Mouse (Mus musculus) right cerebral cortex, postnatal 14 days (tissue): ENCODE measurements around the gene Ccdc172.

Experiments
- DNase-seq: peaks from one replicate; pipeline ENCODE4 v3.0.0; 2022

The Ccdc172 gene

DNA sequence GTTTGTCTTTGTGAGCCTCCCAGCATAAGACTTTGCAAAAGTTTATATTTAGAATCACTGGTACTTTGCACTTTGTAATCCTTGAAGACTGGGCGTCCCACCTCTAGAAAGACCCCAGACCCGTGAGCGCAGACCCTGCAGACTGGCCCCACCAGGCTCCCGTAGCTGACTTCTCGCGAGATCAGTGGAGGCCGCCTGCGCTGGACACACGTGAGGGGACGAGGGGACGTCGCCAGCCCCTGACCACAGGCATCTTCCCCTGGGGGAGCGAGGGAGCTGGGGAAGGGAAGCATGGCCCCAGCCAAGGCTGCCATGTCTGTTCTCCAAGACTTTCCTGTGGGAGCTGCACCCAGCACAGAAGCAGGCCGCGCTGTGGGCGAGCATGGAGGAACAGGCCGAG is at the start of gene Ccdc172:
Gene Ccdc172, plus strand, starts transcription at position 176 of the 400 bp plus-strand sequence.
- no peak for DNase-seq

DNA sequence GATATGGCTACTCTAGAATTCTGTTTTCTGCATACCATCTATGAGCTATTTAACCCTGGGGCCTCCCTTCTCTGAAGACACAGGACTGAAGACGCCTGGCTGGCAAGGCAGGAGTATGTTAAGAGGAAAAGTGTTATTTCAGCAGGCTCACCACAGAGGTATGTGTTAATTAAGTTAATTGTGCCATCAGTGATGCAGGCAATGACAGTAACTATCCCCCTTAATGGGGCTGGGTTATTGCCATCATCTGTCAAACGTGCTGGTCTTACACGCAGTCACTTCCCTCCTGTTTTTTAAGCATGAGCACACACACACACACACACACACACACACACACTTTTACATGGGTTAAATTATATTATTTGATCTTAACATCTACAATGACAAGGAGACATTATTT is 48.0 kb upstream of the Ccdc172 start:
- no peak for DNase-seq

DNA sequence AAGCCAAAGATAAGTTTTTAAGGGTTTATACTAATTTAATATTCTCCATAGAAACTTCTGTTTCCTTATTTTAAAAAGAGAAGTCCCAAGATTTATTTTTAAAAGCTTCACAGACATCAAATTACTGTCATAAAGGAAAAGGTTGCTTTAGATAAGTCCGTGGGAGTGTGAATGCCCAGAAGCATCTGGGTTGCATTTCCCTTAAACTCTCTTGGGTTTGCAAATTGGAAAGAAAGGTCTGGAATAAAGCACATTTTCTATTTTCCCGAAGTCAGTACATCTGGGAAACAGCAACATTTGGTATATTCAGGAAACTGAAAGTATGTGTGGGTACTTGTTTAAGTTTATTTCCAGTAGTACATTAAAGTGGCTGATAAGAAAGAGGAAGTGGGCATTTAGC is 43.5 kb upstream of the Ccdc172 start:
- DNase-seq, result no peak

DNA sequence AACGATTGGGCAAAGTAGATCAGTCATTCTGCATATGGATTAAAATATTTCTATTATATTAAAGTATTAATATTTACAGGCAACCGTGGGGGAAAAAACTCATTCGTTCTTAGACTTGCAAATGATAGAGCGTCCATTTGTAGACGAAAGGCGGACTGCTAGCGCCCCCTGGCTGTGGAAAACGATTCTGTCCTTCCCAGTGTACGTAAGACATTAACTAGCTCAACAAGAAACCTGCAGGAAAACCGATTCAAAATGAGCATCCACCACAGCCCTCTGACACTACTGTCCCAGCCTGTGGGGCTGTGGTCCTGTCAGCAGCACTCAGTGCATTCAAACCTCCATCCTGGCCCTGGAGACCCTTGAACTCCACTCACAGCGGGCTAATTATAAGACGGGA is 42.4 kb upstream of the Ccdc172 start:
- DNase-seq, result peak; percentile 96

DNA sequence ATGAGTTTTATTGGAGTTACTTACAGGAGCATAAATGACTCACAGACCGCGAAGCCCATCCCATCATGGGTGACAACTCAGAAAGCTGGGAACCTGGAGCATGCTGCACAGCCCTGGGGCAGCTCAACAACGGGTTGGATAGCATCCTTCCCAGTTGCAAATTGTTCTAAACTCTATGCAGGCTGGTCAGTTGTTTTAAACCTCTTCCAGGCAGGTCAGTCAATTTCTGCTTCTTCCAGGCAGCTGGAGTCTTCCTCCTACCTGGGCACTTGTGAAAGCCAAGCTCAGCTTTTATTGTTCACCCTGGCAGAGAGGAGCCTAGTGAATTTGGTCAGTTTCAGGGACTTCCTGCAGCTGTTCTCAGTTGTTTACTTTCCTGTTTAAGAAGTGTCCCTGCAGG is 37.5 kb upstream of the Ccdc172 start:
- DNase-seq, result no peak

DNA sequence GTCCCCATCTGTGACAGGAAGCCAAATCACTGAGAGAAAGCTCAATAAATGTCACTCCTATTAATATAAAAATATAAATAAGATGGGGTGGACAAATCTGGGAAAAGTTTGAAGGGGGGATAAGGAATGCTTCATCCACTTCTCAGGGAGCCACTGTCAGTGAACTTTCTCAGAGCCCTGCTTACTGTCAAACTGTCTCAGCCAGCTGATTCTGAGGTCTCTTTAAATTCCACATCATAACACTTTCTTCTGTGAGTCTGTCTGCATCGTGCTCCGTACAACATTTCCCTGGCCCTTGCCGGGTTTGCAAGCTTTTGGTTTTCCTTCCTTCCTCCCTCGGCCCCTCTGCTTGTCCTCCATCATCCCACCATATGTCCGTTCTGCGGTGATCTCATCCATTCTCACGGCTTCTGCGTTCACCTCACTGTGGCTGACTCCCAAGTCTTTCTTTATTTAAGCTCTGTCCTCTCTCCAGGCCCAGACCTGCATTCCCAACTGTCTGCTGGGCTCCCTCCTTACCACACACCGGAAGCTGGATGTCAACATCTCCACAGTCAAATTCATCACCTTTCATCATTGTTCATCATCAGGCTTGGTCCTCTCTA is 29.3 kb upstream of the Ccdc172 start:
- DNase-seq, result no peak

DNA sequence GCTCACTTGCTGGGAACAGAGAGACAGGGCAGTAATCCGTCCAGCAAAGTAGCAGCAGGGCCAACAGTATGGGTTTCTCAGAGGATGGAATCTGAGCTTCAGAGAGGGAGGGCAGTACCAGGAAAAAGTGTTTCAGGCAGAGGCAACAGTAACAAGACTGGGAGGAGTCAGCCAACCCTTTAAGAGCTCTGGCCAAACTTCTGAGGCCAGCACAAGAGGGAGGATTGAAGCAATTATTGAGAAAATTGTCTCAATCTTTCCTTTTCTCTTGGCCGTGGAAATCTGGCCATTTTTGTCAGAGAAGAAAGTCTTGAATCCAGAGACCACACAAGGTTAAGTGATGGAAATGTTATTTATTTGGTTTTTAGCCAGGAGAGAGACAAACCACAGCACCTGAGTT is 25.1 kb upstream of the Ccdc172 start:
- no peak for DNase-seq

DNA sequence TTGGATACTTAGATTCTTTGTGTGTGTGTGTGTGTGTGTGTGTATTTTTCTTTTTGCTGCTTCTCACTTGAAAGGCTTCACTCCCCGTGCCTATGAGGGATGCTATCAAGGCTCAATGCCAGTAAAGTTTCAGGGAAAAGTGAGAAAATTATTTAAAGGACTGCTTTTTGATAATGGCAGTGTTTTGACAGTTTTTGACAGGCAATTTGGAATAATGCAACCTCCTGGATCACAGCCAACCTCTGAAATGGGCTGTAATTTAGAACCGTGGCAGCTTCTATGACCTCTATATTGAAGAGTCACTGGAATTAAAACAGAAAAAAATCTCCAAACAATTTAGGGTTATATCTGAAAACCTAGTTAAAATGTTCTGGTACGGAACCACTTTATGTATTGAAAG is 14.7 kb upstream of the Ccdc172 start:
- no peak for DNase-seq

- no peak for DNase-seq
Observed at GRCm38 (mm10) chr19:58499420-58499966, 12.3 kb upstream of the Ccdc172 start.

DNA sequence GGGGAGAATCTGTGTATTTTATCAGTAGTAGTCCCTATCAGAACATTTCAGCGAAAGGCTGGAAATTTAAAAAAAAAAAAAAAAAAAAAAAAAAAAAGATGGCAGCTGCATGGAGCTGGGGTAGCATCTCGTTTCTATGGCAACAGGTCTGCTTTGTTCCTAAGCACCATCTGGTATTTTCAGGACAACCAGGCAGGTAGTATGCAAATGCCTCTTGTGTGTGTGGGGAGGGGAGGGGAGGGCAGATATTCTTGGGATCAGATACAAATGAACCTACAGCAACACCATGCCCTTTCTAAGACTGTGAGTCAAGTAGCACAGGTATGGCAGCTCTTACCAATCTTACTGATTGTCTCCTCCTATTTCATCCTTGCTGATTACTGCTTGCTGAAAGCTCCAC is 11.7 kb upstream of the Ccdc172 start:
- no peak for DNase-seq

GRCm38 (mm10) chr19:58521696-58522095 is 9.9 kb downstream of the Ccdc172 start:
- DNase-seq, result no peak

- no peak for DNase-seq
Observed at GRCm38 (mm10) chr19:58523736-58524394, 12.1 kb downstream of the Ccdc172 start.

- DNase-seq, result peak; percentile 7
Observed at GRCm38 (mm10) chr19:58525457-58526239, 13.9 kb downstream of the Ccdc172 start.

DNA sequence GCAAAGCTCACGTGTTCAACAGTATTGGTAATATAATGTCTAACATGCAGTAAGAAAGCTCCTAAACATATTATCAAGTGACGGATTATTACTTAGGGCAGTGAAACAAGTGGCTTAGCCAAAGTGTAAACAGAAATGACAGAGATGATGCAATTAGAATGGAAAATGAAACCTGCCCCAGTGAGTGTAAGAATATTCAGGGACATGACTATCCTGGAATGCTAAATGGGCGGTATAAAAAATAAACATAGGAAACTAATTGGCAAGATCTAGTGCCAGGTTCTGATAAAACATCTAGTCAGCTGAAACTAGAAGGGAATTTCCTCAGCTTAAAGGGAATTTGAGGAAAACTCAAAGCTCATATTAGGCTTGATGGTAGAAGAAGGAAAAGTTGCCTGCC is 21.3 kb downstream of the Ccdc172 start:
- no peak for DNase-seq

- DNase-seq, result peak; percentile 44
Observed at GRCm38 (mm10) chr19:58536691-58537090, 24.9 kb downstream of the Ccdc172 start.

DNA sequence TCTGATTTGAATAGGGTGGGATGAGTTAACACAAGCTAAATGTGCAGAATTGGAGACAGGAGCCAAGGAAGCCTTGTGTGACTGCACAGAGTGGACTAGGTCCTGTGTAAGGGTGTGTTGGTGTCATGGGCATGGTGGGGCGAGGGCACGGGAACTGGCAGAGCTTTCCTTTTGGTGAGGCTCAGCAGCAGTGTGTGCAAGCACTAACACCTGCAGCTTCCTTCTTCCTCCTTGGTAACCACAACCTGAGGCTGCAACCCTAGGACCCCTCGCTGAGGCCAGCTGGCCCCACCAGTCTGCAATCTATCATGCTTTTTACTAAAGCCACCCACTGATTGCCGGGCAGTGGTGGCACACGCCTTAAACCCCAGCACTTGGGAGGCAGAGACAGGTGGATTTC is 28.6 kb downstream of the Ccdc172 start:
- DNase-seq, result no peak

GRCm38 (mm10) chr19:58548367-58548766 is 36.6 kb downstream of the Ccdc172 start:
- no peak for DNase-seq

DNA sequence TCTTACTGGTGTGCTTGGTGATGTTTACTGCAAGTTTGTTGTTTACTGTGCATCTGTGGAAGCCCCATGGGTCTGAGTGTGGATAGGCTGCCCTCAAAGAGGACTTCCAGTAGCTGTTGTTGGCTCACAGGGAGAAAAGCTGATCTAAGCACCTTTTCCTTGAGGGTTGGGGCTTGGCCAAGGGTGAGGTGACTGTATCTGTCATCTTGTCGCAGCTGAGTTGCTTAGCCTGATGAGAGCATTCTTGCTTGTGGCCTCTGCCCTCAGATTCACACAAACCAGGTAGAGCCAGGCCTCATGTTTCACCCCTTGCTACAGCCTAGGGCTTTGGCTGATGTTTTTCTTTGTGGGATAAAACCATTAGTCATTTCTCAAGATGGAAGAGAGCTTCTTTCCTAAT is 38.7 kb downstream of the Ccdc172 start:
- DNase-seq, result no peak

GRCm38 (mm10) chr19:58550916-58551315 is 39.1 kb downstream of the Ccdc172 start:
- DNase-seq, result no peak

GRCm38 (mm10) chr19:58554974-58555373 is 43.2 kb downstream of the Ccdc172 start:
- no peak for DNase-seq

DNA sequence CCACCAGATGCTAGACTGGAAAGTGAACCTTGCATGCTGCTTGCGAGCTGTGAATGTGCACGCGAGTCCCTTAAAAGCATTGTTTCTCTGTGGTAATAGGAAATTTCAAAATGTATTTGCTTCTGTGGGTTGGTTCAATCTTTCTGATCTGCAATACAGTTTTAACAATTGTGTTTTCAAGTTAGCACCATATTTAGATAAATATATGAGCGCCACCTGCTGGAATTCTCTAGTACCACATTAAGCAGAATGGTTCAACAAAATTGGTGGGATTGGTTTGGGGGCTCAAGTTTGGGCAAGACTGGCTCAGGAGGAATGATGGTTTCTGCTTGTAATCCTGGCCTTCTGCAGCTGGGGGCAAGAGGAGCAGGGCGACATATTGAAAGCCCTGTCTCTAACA is 46.6 kb downstream of the Ccdc172 start:
- peak; percentile 48 for DNase-seq

- no peak for DNase-seq
Observed at GRCm38 (mm10) chr19:58562301-58562815, 50.6 kb downstream of the Ccdc172 start.

GRCm38 (mm10) chr19:58571566-58571965 is 59.8 kb downstream of the Ccdc172 start:
- DNase-seq, result no peak
